Mouse (Mus musculus) stomach, postnatal 0 days (tissue): ENCODE data around the gene Hoxc11.

Experiments used
- CTCF ChIP-seq: IDR thresholded peaks from 2 replicates; pipeline ENCODE4 v1.5.1; 2016; ENCODE audit warnings: antibody characterized with exemption, low read depth, mild to moderate bottlenecking, moderate library complexity
- EP300 ChIP-seq: optimal IDR thresholded peaks from 2 replicates; pipeline ENCODE3; 2016; ENCODE audit warnings: antibody characterized with exemption

- no peak for TF ChIP-seq CTCF
- TF ChIP-seq EP300: no peak
These were observed 22.4 kb upstream of the Hoxc11 start for GRCm38 (mm10) chr15:102931706-102932358.
